Mouse (Mus musculus) spleen, adult 2 months (tissue): Measurements from ENCODE around the gene Rrm2.

Experiments
- CTCF ChIP-seq: fragments of 200-500 bp; IDR thresholded peaks from 2 replicates; pipeline ENCODE4 v1.5.1; 2011; ENCODE audit warnings: mild to moderate bottlenecking, inconsistent platforms; ENCODE audit not compliant: insufficient read depth, insufficient read length, insufficient replicate concordance; ENCODE audit errors: extremely low read depth
- POLR2A ChIP-seq: fragments of 200-500 bp; IDR thresholded peaks from 2 replicates; pipeline ENCODE4 v1.6.1; 2011; ENCODE audit warnings: low read depth, low read length, inconsistent platforms

DNA sequence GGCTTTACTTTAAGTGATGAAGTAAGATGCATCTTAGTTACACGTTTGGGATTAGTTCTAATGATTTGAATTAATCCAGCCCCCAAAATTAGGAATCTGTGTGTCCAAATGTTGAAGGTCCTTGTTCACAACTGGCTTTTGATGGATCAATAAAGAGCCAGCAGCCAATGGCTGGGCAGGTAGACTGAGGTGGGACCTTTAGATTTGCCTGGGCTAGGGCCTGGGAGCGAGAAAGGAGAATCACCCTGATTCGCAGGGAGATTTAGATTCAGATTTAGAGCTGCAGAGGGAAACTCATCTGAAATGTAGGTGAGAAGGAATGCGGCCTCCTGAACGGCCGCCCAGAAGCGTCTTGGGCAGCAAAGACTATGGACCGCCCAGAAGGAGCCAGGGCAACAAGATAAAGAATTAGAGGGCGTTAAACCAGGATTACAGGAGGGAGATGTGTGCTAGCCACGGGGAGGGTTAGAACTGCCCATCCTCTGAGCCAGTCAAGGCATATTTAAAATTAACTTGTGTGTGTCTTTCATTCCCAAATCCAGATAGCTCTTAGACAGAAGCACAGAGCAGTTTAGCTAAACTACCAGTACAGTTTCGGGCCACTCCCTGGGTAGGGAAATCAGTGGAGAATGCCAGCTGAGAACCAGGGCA is 21.2 kb upstream of the Rrm2 start:
- TF ChIP-seq POLR2A (no peak), CTCF (no peak)
